Mouse (Mus musculus): ENCODE results near the gene Pdik1l. TPM values are rescaled to one million over a fixed set of nuclear protein-coding genes. Genes with fewer than 3 reads are reported as not detected.

Gene Pdik1l
- polyA plus RNA-seq, 1 experiment = 3.4 TPM

- Histone ChIP-seq H3K36me3 (ENCODE audit: control insufficient read depth, insufficient read depth, low read length) (no peaks in the 10 kb centered on the region), H3K4me3 (ENCODE audit: insufficient read depth, low read depth, low read length) (no peak overlapping the region), H3K27ac (ENCODE audit: insufficient read depth, low read depth, low read length) (no peak overlapping the region), H3K27me3 (replicated peaks; ENCODE audit: control insufficient read depth, insufficient read depth, low read length) (no peaks in the 10 kb centered on the region), H3K4me1 (ENCODE audit: control insufficient read depth, insufficient read depth, low read length) (no peaks in the 10 kb centered on the region)
- TF ChIP-seq CTCF (conservative IDR thresholded peaks at IDR 0.05; ENCODE audit: insufficient read depth, insufficient read length, low read depth, low read length) (peak; percentile 88), POLR2A (IDR thresholded peaks at IDR 0.05; ENCODE audit: low read depth, low read length) (no peak)
- 26% methylated on average over 6 of the region's 6 CpGs for WGBS
- DNase-seq = peak; percentile 76
Observed at GRCm38 (mm10) chr4:134263191-134263590, 24.5 kb downstream of the Pdik1l start.

GRCm38 (mm10) chr4:134258354-134258753, 29.3 kb downstream of the Pdik1l start:
- H3K4me1 ChIP-seq (ENCODE audit: control insufficient read depth, insufficient read depth, low read length) = 0 out of 2 replicates have a peak, but pooled peaks cover 3% of the 10 kb centered on the region
- TF ChIP-seq CTCF (conservative IDR thresholded peaks at IDR 0.05; ENCODE audit: insufficient read depth, insufficient read length, low read depth, low read length) = no peak
- TF ChIP-seq POLR2A (IDR thresholded peaks at IDR 0.05; ENCODE audit: low read depth, low read length) = no peak
- H3K27me3 ChIP-seq (replicated peaks; ENCODE audit: control insufficient read depth, insufficient read depth, low read length) = no peaks in the 10 kb centered on the region
- no peak overlapping the region for H3K4me3 ChIP-seq (ENCODE audit: insufficient read depth, low read depth, low read length)
- H3K27ac ChIP-seq (ENCODE audit: insufficient read depth, low read depth, low read length) = no peak overlapping the region
- WGBS = 41% methylated on average over 11 of the region's 11 CpGs
- no peaks in the 10 kb centered on the region for H3K36me3 ChIP-seq (ENCODE audit: control insufficient read depth, insufficient read depth, low read length)
- DNase-seq = peak; percentile 38

DNA sequence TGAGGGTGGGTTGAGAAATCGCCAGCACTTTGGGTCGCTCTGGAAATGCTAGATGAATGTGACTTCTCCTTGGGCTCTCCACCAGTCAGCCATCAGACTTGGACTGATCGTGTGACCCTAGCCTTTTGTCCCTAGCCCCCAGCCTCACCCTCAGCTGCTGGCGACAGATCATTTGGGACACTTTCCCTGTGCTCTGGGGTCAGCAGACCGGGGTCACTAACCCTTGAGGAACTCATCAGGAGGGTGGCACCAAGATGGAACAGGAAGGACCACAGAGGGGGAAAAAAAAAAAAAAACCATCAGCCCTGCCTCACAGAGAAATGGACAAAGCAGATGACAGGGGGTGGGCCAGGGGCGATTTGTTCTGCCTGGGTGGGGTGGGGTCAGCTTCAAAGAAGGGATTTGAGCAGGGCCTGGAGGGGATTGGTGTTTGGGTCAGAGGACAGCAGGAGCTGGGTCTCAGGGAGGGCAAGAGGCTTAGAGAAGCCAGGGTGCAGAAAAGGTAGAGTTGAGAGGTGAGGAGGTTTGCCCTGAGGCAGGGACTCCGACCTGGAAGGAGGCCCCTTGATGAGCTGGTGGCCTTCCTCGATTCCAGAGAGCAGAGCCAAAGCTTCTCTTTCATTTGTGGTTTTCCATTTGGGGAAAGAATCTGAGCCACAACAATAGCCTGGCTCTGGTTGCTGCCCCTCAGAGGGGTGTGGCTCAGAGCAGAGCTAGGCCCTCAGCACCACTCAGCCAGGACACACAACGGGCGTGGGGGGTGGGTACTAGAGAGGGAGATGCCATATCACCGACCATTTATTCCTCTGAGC, 30.3 kb downstream of the Pdik1l start:
- no peaks in the 10 kb centered on the region for H3K36me3 ChIP-seq (ENCODE audit: control insufficient read depth, insufficient read depth, low read length)
- 57% methylated on average over 11 of the region's 11 CpGs for WGBS
- no peak for TF ChIP-seq POLR2A (IDR thresholded peaks at IDR 0.05; ENCODE audit: low read depth, low read length)
- no peak for TF ChIP-seq CTCF (conservative IDR thresholded peaks at IDR 0.05; ENCODE audit: insufficient read depth, insufficient read length, low read depth, low read length)
- H3K27ac ChIP-seq (ENCODE audit: insufficient read depth, low read depth, low read length) = peak overlapping the region; percentile 63
- peak; percentile 51 for DNase-seq
- no peaks in the 10 kb centered on the region for H3K27me3 ChIP-seq (replicated peaks; ENCODE audit: control insufficient read depth, insufficient read depth, low read length)
- H3K4me3 ChIP-seq (ENCODE audit: insufficient read depth, low read depth, low read length) = no peak overlapping the region
- 0 out of 2 replicates have a peak, but pooled peaks cover 3% of the 10 kb centered on the region for H3K4me1 ChIP-seq (ENCODE audit: control insufficient read depth, insufficient read depth, low read length)

DNA sequence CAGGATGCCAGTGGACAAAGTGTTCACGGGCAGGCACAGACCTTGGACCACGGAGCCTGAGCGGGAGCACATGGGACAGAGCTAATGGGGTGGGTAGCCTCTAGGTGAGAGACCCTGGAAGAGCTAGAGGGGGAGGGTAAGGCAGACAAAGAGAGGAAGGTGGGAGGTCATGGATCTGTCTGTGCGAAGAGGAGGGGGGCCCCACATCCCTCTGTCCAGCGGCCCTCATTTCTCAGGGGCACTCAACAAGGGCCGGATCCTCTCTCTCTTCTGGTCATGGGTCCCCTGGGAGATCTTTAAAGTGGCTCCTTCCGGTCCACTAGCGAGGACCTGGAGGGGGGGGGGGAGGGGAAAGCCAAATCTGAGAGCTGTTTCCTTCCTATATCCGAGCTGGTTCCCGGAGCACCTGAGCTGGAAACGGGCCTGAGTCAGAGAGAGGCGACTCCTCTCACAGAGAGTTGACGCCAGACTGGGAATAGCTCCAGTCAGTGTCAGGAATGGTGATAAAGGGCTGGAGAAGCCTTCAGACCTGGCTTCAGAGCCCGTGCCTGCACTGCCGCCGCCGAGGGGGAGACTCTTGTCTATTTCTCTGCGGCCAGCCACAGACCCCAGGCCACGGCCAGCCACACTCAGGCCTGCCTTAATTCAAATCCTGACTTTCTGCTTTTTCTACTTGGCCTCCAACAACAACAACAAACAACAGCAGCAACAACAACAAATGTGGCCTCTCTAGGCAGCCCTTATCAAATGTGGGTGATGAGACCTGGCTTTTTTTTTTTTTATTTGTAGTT, 31.1 kb downstream of the Pdik1l start:
- H3K27me3 ChIP-seq (replicated peaks; ENCODE audit: control insufficient read depth, insufficient read depth, low read length) = peaks cover 2% of the 10 kb centered on the region; the same call in 1 of the 2 replicates
- H3K4me3 ChIP-seq (ENCODE audit: insufficient read depth, low read depth, low read length) = peak overlapping the region; percentile 15; the same call in 1 of the 2 replicates
- no peak for TF ChIP-seq CTCF (conservative IDR thresholded peaks at IDR 0.05; ENCODE audit: insufficient read depth, insufficient read length, low read depth, low read length)
- TF ChIP-seq POLR2A (IDR thresholded peaks at IDR 0.05; ENCODE audit: low read depth, low read length) = no peak
- peak overlapping the region; percentile 75 for H3K27ac ChIP-seq (ENCODE audit: insufficient read depth, low read depth, low read length)
- WGBS = 46% methylated on average over 19 of the region's 19 CpGs
- peak; percentile 76 for DNase-seq
- H3K4me1 ChIP-seq (ENCODE audit: control insufficient read depth, insufficient read depth, low read length) = 0 out of 2 replicates have a peak, but pooled peaks cover 6% of the 10 kb centered on the region
- H3K36me3 ChIP-seq (ENCODE audit: control insufficient read depth, insufficient read depth, low read length) = no peaks in the 10 kb centered on the region

DNA sequence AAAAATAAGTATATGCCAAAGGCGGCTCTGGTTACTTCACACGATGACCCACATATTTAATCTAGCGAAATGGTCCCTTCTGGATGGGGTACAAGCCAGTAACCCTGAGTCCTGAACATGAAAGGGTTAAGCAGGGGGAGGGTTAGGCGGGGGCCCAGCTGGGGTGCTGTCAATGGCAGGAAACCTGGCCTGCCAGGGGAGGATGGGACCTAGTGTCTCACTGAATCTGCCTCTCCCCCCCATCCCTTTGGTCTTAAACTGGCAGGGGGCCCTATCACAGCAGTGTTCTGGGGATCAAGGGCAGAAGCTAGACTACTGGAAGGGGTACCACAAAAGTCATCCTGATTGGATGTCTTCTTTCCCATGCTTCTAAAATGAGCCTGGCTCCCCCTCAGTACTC, 31.8 kb downstream of the Pdik1l start:
- H3K27ac ChIP-seq (ENCODE audit: insufficient read depth, low read depth, low read length) = peak overlapping the region; percentile 75
- H3K27me3 ChIP-seq (replicated peaks; ENCODE audit: control insufficient read depth, insufficient read depth, low read length) = peaks cover 6% of the 10 kb centered on the region
- peak; percentile 66 for DNase-seq
- no peaks in the 10 kb centered on the region for H3K36me3 ChIP-seq (ENCODE audit: control insufficient read depth, insufficient read depth, low read length)
- WGBS = 65% methylated on average over 4 of the region's 4 CpGs
- H3K4me3 ChIP-seq (ENCODE audit: insufficient read depth, low read depth, low read length) = peak overlapping the region; percentile 15; the same call in 1 of the 2 replicates
- TF ChIP-seq POLR2A (IDR thresholded peaks at IDR 0.05; ENCODE audit: low read depth, low read length) = no peak
- no peak for TF ChIP-seq CTCF (conservative IDR thresholded peaks at IDR 0.05; ENCODE audit: insufficient read depth, insufficient read length, low read depth, low read length)
- peaks cover 8% of the 10 kb centered on the region; the same call in 1 of the 2 replicates for H3K4me1 ChIP-seq (ENCODE audit: control insufficient read depth, insufficient read depth, low read length)

- TF ChIP-seq POLR2A (IDR thresholded peaks at IDR 0.05; ENCODE audit: low read depth, low read length) = no peak
- no peak for TF ChIP-seq CTCF (conservative IDR thresholded peaks at IDR 0.05; ENCODE audit: insufficient read depth, insufficient read length, low read depth, low read length)
- DNase-seq = no peak
- no peaks in the 10 kb centered on the region for H3K36me3 ChIP-seq (ENCODE audit: control insufficient read depth, insufficient read depth, low read length)
- H3K4me3 ChIP-seq (ENCODE audit: insufficient read depth, low read depth, low read length) = no peak overlapping the region
- 69% methylated on average over 3 of the region's 3 CpGs for WGBS
- H3K4me1 ChIP-seq (ENCODE audit: control insufficient read depth, insufficient read depth, low read length) = peaks cover 10% of the 10 kb centered on the region; the same call in 1 of the 2 replicates
- H3K27ac ChIP-seq (ENCODE audit: insufficient read depth, low read depth, low read length) = no peak overlapping the region
- peaks cover 6% of the 10 kb centered on the region for H3K27me3 ChIP-seq (replicated peaks; ENCODE audit: control insufficient read depth, insufficient read depth, low read length)
Observed at GRCm38 (mm10) chr4:134254835-134255234, 32.9 kb downstream of the Pdik1l start.
